Mouse (Mus musculus): ENCODE measurements at regions not wholly inside any gene's neighbourhood (a gene's known extent, or its start where the extent isn't known, plus 50 kb on each side); places are given as distances from the start of the nearest gene placed in this dataset.

DNA sequence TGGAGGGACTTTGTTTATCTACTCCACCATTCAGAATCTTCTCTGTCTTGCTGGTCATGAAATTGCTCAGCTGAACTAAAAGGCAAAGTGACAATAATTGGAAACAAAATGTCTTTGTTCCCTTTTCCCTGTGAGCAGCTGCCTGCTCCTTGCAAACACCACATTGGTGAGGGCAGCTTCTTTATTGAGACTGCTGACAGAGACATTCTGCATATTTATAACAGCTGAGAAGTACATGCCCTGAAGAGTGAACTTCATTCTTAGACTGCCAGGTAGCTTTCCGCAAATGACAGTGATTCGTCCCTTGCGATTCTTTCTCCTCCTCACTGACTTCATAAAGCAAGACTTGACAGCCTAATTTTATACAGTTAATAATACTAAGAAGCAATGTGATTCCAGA is 237.0 kb downstream of the Cps1 start:
- no peak for DNase-seq

DNA sequence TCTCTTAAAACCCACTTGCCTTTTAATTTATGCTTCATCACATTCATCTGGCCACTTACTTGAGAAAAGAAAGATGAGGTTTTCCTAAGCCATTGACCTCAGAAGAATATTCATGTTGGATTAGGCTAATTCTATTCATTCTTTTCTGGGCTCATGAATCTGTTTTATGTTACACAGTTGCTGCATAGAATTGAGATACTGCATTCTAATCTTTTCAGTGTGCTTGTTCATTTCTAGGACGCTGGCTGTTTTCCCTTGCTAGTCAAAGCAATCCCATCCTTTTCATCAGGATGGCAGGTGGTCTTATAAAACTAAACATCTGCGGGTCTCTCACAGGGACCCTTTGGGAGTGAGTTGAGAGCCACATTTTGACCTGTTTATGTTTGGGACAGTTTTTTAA is 243.2 kb downstream of the Cps1 start:
- no peak for DNase-seq

DNA sequence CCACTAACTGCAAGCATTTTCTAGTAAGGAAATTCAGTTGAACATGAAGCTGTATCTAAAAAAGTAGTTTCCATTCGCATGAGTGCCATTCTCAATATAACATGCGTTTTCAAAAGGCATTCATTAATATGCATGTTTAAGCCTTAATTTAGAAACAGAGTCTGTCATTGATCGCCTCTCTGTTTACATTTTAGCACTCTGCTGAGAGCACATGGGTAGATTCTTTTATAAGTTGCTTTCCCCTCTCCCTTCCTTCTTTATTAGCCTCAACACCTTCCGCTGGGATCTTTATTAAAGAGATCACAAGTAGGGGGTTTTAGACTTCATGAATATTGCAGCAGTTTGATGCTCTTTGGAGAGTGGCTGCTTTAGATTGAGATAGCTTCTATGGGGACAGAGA is 243.7 kb downstream of the Cps1 start:
- DNase-seq, result no peak

DNA sequence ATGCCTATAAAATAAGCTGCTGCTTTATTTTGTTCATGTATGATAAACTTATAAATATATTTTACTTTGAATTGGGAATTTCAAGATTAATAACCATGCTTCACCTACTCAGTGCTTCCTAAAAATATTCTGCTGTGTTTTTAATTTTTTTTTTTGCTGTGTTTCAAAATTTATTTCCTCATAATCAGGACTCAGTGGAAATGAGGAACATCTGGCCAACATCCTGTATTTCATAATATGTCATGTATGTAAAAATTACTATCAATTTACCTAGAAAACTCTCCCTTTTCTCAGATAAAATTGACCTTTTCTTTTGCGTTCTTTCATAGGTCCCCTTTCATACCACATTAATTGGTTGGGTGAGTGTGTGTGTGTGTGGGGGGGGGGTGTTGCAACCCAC is 259.5 kb downstream of the Cps1 start:
- no peak for DNase-seq

DNA sequence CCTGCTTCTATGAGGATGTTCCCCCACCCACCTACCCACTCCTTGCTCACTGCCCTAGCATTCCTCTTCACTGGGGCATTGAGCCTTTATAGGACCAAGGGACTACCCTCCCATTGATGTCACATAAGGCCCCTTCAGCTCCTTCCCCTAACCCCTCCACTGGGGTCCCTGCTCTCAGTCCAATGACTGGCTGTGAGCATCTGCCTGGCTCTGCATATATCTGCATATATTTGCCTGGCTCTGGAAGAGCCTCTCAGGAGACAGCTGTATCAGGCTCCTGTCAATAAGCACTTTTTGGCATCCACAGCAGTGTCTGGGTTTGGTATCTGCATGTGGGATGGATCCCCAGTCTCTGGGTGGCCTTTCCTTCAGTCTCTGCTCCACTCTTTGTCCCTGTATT is 262.6 kb downstream of the Cps1 start:
- DNase-seq, result peak in 1 of 2 experiments; percentile 12

DNA sequence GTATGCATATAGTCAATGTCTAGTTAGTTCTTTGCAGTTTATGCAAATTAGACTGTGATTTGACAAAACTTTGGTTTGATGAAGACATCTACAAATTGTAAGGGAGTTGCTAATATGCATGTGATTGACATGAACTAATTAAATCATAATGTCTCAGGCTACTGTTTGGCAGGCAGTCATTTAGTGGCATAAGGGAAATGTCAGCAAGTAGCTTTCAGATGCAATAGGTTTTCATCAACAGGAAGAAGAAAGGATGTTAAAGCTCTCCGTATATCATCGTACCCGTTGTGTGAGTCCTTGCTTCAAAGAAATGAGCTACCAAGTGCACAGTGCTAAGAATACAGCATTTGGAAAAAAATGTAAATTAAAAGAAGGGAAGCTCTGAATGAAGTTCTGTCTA is 264.1 kb downstream of the Cps1 start:
- DNase-seq, result no peak

- peak; percentile 76 to 77 for DNase-seq
These were observed 275.1 kb downstream of the Cps1 start for GRCm38 (mm10) chr1:67397757-67398446.

GRCm38 (mm10) chr1:67409531-67409930 is 286.7 kb downstream of the Cps1 start:
- peak; percentile 60 to 65 for DNase-seq

- DNase-seq, result no peak
These were observed 294.4 kb downstream of the Cps1 start for GRCm38 (mm10) chr1:67417196-67417595.

GRCm38 (mm10) chr1:67428398-67428797 is 305.6 kb downstream of the Cps1 start:
- peak; percentile 14 to 20 for DNase-seq

DNA sequence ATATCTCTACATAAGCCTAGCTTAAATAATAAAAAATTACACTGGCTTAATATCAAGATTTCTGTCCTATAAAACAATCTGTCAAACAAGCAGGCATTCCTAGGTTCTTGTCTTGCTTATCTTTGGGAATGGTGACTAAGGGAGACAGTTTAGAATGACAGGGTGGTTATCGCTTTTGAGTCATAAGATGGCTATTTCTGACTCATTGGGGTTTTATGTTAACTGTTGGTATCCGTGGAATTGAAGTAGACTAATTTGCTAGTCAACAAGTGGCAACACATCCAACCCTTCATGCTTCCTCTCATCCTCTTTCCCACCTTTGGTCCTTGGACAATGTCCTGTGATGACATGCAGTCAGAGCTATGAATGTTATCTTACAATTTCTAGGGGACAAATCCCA is 328.0 kb downstream of the Cps1 start:
- DNase-seq, result no peak

- DNase-seq, result no peak
These were observed 341.4 kb downstream of the Cps1 start for GRCm38 (mm10) chr1:67464203-67464602.

GRCm38 (mm10) chr1:67465527-67465926 is 342.7 kb downstream of the Cps1 start:
- no peak for DNase-seq

- no peak for DNase-seq
These were observed 354.2 kb downstream of the Cps1 start for GRCm38 (mm10) chr1:67477006-67477405.

GRCm38 (mm10) chr1:67477966-67478365 is 355.1 kb downstream of the Cps1 start:
- peak; percentile 7 to 49 for DNase-seq

DNA sequence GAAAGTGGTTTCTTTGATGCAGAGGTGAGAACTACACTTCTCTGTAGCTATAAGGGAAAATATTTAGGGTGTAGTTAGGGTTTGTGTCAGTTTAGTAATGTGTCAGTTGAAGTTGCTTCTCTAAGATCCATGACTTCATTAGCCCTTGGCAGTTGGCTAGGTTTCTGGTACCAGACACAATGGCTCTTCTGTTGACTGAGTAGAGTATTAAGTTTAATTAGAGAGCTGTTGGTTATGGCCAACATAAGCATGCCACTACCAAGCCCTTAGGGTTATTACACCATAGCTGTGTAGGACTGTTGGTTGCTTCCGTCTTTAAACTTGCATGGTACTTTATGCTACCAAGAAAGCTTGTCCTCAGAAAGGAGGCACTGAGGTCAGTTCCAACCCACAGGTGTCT is 359.1 kb downstream of the Cps1 start:
- DNase-seq, result no peak

DNA sequence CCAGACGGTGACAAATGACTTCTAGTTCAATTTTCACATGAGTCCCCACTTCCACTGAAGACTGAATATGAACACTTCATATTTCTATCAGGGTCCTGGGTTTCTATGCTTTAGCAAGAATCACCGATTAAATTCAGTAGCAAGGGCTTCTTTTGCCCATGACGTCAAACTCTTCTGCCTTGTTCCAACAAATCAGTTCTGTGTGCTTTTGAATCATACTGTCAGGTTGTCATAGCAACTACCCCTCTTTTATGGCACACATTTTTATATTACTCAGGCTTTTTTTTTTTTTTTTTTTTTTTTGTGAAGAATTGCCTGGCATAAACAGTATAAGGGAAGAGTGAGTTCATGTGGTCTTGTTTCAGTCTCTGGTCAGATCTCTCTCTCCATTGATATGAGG is 381.3 kb downstream of the Cps1 start:
- no peak for DNase-seq

GRCm38 (mm10) chr1:67505746-67506145 is 382.9 kb downstream of the Cps1 start:
- DNase-seq, result peak in 1 of 2 experiments; percentile 7

GRCm38 (mm10) chr1:67518295-67518694 is 395.5 kb downstream of the Cps1 start:
- no peak for DNase-seq

GRCm38 (mm10) chr1:67558728-67559127 is 435.9 kb downstream of the Cps1 start:
- DNase-seq, result no peak

DNA sequence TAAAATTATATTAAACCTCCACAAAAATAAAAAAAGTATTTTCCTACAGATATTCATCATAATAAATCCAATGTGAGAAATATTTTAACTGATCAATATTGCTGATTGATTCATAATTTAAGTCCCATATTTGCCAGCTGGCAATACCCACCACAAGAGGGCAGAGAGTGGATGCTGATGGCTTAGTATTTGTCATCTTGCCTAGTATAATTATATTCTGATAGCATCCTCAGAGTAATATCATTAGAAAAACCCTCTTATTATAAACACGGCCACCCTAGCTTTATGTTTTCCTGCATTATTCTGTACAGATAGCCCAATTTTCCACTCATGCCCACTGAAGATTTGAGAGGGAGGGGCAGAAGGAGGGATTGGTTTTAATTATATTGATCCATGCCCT is 436.4 kb downstream of the Cps1 start:
- peak; percentile 14 to 30 for DNase-seq

- no peak for DNase-seq
These were observed 448.8 kb downstream of the Cps1 start for GRCm38 (mm10) chr1:67571616-67572015.

DNA sequence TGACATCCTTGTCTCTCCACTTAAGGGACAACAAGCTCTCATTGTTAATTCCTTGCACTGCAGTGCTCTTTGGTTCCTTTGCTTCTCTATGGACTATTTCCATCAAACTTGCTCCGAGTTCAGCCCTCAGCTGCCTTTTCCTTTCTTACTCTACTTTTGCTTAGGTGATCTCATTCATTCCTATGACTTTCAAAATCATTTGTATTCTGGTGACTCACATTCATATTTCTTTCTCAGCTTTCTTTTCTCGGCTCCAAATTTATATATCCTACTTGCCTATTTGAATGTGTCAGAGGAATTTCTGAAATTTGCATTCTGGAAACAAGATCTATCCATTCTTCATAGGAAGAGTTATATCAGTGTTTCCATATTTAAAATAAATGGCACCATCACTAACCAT is 456.9 kb downstream of the Cps1 start:
- no peak for DNase-seq
